Mouse (Mus musculus) heart, postnatal 0 days (tissue): Measurements from ENCODE around the gene Rpl27. TPM values are rescaled to one million over a fixed set of nuclear protein-coding genes. Genes with fewer than 3 reads are reported as not detected.

Experiments used
- ATAC-seq: fragments of 200-750 bp; cut with Nextera tagmentation; 2 replicates; pipeline ENCODE4 v1.8.0; 2017; ENCODE audit warnings: low read depth, moderate number of reproducible peaks, moderate library complexity; ENCODE audit not compliant: insufficient read depth
- DNase-seq: peaks from one replicate; pipeline ENCODE4 v3.0.0-alpha.2; 2016; ENCODE audit warnings: low spot score
- H3K27ac ChIP-seq: fragments of 300-500 bp; sonication (generic); 2 replicates; pipeline ENCODE4 v1.5.1; 2014; ENCODE audit warnings: low read depth, mild to moderate bottlenecking
- H3K27me3 ChIP-seq: fragments of 300-500 bp; sonication (generic); 2 replicates; pipeline ENCODE4 v1.6.1; 2014; ENCODE audit warnings: low read length, mixed read lengths; ENCODE audit not compliant: control insufficient read depth, insufficient read depth
- H3K36me3 ChIP-seq: fragments of 300-500 bp; sonication (generic); replicated peaks from 2 replicates; pipeline ENCODE4 v1.6.1; 2014; ENCODE audit warnings: low read length, mixed read lengths; ENCODE audit not compliant: control insufficient read depth, insufficient read depth
- H3K4me1 ChIP-seq: fragments of 300-500 bp; sonication (generic); 2 replicates; pipeline ENCODE4 v1.6.1; 2014; ENCODE audit warnings: antibody characterized with exemption; ENCODE audit not compliant: control insufficient read depth, insufficient read depth
- H3K4me2 ChIP-seq: fragments of 300-500 bp; sonication (generic); 2 replicates; pipeline ENCODE4 v1.6.1; 2014; ENCODE audit warnings: low read depth, mild to moderate bottlenecking, low read length, moderate library complexity
- H3K4me3 ChIP-seq: fragments of 300-500 bp; sonication (generic); 2 replicates; pipeline ENCODE4 v1.5.1; 2014; ENCODE audit warnings: low read depth, low read length
- H3K9ac ChIP-seq: fragments of 300-500 bp; sonication (generic); replicated peaks from 2 replicates; pipeline ENCODE4 v1.6.1; 2014; ENCODE audit warnings: low read depth, low read length, mixed read lengths
- H3K9me3 ChIP-seq: fragments of 300-500 bp; sonication (generic); replicated peaks from 2 replicates; pipeline ENCODE4 v1.6.1; 2016; ENCODE audit warnings: low read length; ENCODE audit not compliant: control insufficient read depth
- CTCF ChIP-seq: IDR thresholded peaks from 2 replicates; pipeline ENCODE4 v1.5.1; 2016; ENCODE audit warnings: antibody characterized with exemption, control low read depth, low read depth
- EP300 ChIP-seq: IDR thresholded peaks from 2 replicates; pipeline ENCODE4 v1.6.1; 2016; ENCODE audit warnings: antibody characterized with exemption, low read depth
- WGBS: fragments of 180-500 bp; shearing (Covaris S2); extraction: QIAGEN DNeasy Blood & Tissue Kit; methylation state at CpG from one replicate; pipeline ENCODE4 v1.1.7; 2014; 5-methylcytosine and 5-hydroxymethylcytosine counted together
- microRNA-seq: library from miRNA; unstranded; fragments of <30 nt; microRNA quantifications from one replicate; pipeline ENCODE4, GENCODE M21; 2016
- polyA plus RNA-seq: library from polyadenylated mRNA; unstranded; fragments of >200 nt; fragmentation: Nextera tagmentation; extraction: Ambion mirVana; gene quantifications from 2 replicates; pipeline ENCODE4 v1.2.1, GENCODE M21; 2015
- total RNA-seq: library from RNA; depleted of rRNA; stranded (reverse); fragments of >200 nt; gene quantifications from 2 replicates; pipeline ENCODE4 v1.2.3, GENCODE M21; 2014; ENCODE audit warnings: low replicate concordance; rRNA removed

The Rpl27 gene
- total and polyA plus RNA-seq, 2 experiments from 2014 or later = 248 to 796 TPM

DNA sequence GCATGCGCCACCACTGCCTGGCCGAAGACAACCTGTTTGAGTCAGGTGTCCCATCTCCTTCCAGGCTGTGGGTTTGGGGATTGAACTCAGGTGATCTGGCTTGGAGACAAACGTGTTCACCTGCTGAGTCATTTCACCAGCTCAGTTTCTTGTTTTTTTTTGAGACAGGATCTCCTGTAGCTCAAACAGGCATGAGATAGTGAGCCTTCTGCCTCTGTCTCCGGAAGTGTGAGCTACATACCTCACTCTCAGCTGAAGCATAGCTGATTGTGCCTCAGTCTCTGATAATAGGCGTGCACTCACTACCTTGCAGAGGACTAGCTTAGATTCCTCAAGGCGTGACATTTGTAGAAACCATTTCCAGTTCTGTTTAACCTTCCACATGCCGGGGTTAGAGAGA lies 42.7 kb downstream of the Rpl27 start:
- H3K9me3 ChIP-seq = no peaks in the 10 kb centered on the region
- no peak overlapping the region for H3K27ac ChIP-seq
- H3K4me2 ChIP-seq = no peak overlapping the region
- TF ChIP-seq EP300 = no peak
- TF ChIP-seq CTCF = no peak
- H3K9ac ChIP-seq = no peak overlapping the region
- H3K27me3 ChIP-seq = no peaks in the 10 kb centered on the region
- peaks cover 10% of the 10 kb centered on the region; the same call in 1 of the 2 replicates for H3K36me3 ChIP-seq
- no peak overlapping the region for H3K4me3 ChIP-seq
- no peak for DNase-seq
- 59% methylated on average over 7 of the region's 7 CpGs for WGBS
- ATAC-seq = no peak
- H3K4me1 ChIP-seq = peaks cover 5% of the 10 kb centered on the region; the same call in 1 of the 2 replicates

DNA sequence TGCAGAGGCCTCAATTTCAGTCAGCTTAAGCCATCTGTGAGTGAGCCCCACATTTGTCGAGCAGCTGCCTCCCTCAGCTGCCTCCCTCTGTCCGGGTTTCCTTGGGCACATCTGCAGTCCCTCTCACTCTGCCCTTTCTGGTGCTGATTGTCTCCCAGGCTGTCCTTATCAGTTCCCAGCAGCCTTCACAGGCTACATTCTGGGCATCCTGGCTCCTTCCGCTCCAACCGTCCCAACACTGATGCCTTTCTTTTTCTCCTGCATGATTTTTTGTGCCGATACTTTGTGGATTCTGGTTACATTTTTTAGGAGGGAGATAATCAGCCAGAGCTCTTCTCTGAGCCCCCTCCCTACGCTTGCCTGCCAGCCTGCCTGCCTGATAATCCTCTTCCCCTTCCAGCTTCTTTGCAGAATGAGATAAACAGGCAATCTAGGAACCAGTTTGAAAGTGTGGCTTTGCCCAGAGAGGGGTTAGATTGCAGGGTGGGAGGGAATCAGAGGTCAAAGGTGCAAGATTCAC lies 43.5 kb downstream of the Rpl27 start:
- no peak overlapping the region for H3K27ac ChIP-seq
- DNase-seq = no peak

DNA sequence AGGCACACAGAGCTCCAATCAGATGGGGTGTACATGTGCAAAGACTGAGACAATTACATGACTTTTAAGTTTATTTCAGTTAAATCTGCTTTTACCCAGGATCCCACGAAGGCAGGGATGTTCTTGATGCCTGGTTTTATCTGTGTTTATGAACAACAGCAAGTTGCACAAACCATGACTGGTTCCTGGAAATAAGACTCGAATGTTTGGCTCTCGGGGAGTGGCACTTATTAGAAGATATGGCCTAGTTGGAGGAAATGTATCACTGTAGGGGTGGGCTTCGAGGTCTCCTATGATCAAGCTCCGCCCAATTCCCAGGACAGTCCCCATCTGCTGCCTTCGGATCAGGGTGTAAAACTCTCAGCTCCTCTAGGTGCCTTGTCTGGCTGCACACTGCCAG lies 44.0 kb downstream of the Rpl27 start:
- peaks cover 12% of the 10 kb centered on the region; the same call in 1 of the 2 replicates for H3K36me3 ChIP-seq
- no peak overlapping the region for H3K4me2 ChIP-seq
- no peak for ATAC-seq
- no peak overlapping the region for H3K9ac ChIP-seq
- 51% methylated on average over 6 of the region's 6 CpGs for WGBS
- H3K27ac ChIP-seq = no peak overlapping the region
- peaks cover 5% of the 10 kb centered on the region; the same call in 1 of the 2 replicates for H3K4me1 ChIP-seq
- DNase-seq = no peak
- no peaks in the 10 kb centered on the region for H3K9me3 ChIP-seq
- H3K4me3 ChIP-seq = no peak overlapping the region
- TF ChIP-seq CTCF (no peak), EP300 (no peak)
- H3K27me3 ChIP-seq = no peaks in the 10 kb centered on the region

More for the DNA sequence above, 43.5 kb downstream of the Rpl27 start:
- 14% methylated on average over 6 of the region's 6 CpGs for WGBS
- H3K27me3 ChIP-seq = no peaks in the 10 kb centered on the region
- no peak for ATAC-seq
- peaks cover 5% of the 10 kb centered on the region; the same call in 1 of the 2 replicates for H3K4me1 ChIP-seq
- no peak overlapping the region for H3K4me3 ChIP-seq
- H3K9ac ChIP-seq = no peak overlapping the region
- TF ChIP-seq EP300 (no peak), CTCF (no peak)
- H3K36me3 ChIP-seq = peaks cover 12% of the 10 kb centered on the region; the same call in 1 of the 2 replicates
- H3K9me3 ChIP-seq = no peaks in the 10 kb centered on the region
- no peak overlapping the region for H3K4me2 ChIP-seq

Small RNA genes within 50 kb of the gene (microRNA-seq; reads per million reads assigned to microRNA genes)
- gene Mir6929 = 2.9 reads per million, percentile 12 among the genes with 10 or more reads in this experiment

Other genes with a start within 250 kb of the Rpl27 start
- 12.0 and 16.4 TPM in 2 replicates for gene Ezh1, start 215.8 kb upstream of the Rpl27 start, total RNA-seq
- gene Ezh1, start 215.8 kb upstream of the Rpl27 start, polyA plus RNA-seq = 12.1 and 13.1 TPM in 2 replicates
- 159 and 253 TPM in 2 replicates for gene Ramp2, start 196.3 kb upstream of the Rpl27 start, total RNA-seq
- gene Ramp2, start 196.3 kb upstream of the Rpl27 start, polyA plus RNA-seq = 181 and 182 TPM in 2 replicates
- gene Vps25, start 188.6 kb upstream of the Rpl27 start, total RNA-seq = 99.2 and 116 TPM in 2 replicates
- 125 and 130 TPM in 2 replicates for gene Vps25, start 188.6 kb upstream of the Rpl27 start, polyA plus RNA-seq
- 2.0 and 3.2 TPM in 2 replicates for gene Wnk4, start 181.7 kb upstream of the Rpl27 start, total RNA-seq
- 3.8 and 4.0 TPM in 2 replicates for gene Wnk4, start 181.7 kb upstream of the Rpl27 start, polyA plus RNA-seq
- not detected in 2 replicates for gene Cntd1, start 163.3 kb upstream of the Rpl27 start, total RNA-seq
- gene Cntd1, start 163.3 kb upstream of the Rpl27 start, polyA plus RNA-seq = 0.22 and 0.56 TPM in 2 replicates
- 175 and 216 TPM in 2 replicates for gene Coa3, start 163.2 kb upstream of the Rpl27 start, total RNA-seq
- gene Coa3, start 163.2 kb upstream of the Rpl27 start, polyA plus RNA-seq = 189 and 206 TPM in 2 replicates
- gene Becn1, start 140.0 kb upstream of the Rpl27 start, total RNA-seq = 73.0 and 88.2 TPM in 2 replicates
- gene Becn1, start 140.0 kb upstream of the Rpl27 start, polyA plus RNA-seq = 98.9 and 107 TPM in 2 replicates
- 44.7 and 52.2 TPM in 2 replicates for gene Psme3, start 126.1 kb upstream of the Rpl27 start, total RNA-seq
- 47.8 and 52.0 TPM in 2 replicates for gene Psme3, start 126.1 kb upstream of the Rpl27 start, polyA plus RNA-seq
- 1.8 and 2.0 TPM in 2 replicates for gene Aoc2, start 117.2 kb upstream of the Rpl27 start, total RNA-seq
- 0.16 and 0.30 TPM in 2 replicates for gene Aoc2, start 117.2 kb upstream of the Rpl27 start, polyA plus RNA-seq
- gene Aoc3, start 111.7 kb upstream of the Rpl27 start, total RNA-seq = 14.4 and 23.9 TPM in 2 replicates
- gene Aoc3, start 111.7 kb upstream of the Rpl27 start, polyA plus RNA-seq = 2.5 and 2.8 TPM in 2 replicates
- 0.50 TPM in 1 of 2 replicates, not detected in the other for gene G6pc, start 74.7 kb upstream of the Rpl27 start, total RNA-seq
- 0.05 TPM in 1 of 2 replicates, not detected in the other for gene G6pc, start 74.7 kb upstream of the Rpl27 start, polyA plus RNA-seq
- gene Aarsd1, start 24.7 kb upstream of the Rpl27 start, total RNA-seq = 16.8 and 37.5 TPM in 2 replicates
- 31.9 and 32.5 TPM in 2 replicates for gene Aarsd1, start 24.7 kb upstream of the Rpl27 start, polyA plus RNA-seq
- 3.7 TPM in 1 of 2 replicates, not detected in the other for gene Gm27029, start 17.5 kb upstream of the Rpl27 start, total RNA-seq
- 7.3 and 8.2 TPM in 2 replicates for gene Gm27029, start 17.5 kb upstream of the Rpl27 start, polyA plus RNA-seq
- gene Rundc1, start 17.2 kb upstream of the Rpl27 start, total RNA-seq = 5.8 and 7.5 TPM in 2 replicates
- gene Rundc1, start 17.2 kb upstream of the Rpl27 start, polyA plus RNA-seq = 10.3 and 11.7 TPM in 2 replicates
- 32.8 and 40.7 TPM in 2 replicates for gene Ptges3l, start 17.0 kb upstream of the Rpl27 start, total RNA-seq
- gene Ptges3l, start 17.0 kb upstream of the Rpl27 start, polyA plus RNA-seq = 86.9 and 93.5 TPM in 2 replicates
- gene Ifi35, start 6.1 kb downstream of the Rpl27 start, total RNA-seq = 26.3 and 28.9 TPM in 2 replicates
- 23.9 and 24.2 TPM in 2 replicates for gene Ifi35, start 6.1 kb downstream of the Rpl27 start, polyA plus RNA-seq
- 4.9 and 6.1 TPM in 2 replicates for gene Rnd2, start 22.7 kb downstream of the Rpl27 start, total RNA-seq
- gene Rnd2, start 22.7 kb downstream of the Rpl27 start, polyA plus RNA-seq = 5.1 and 5.7 TPM in 2 replicates
- gene Vat1, start 23.9 kb downstream of the Rpl27 start, total RNA-seq = 82.0 and 84.2 TPM in 2 replicates
- 19.5 and 19.7 TPM in 2 replicates for gene Vat1, start 23.9 kb downstream of the Rpl27 start, polyA plus RNA-seq
- gene Brca1, start 109.7 kb downstream of the Rpl27 start, total RNA-seq = 4.7 and 5.2 TPM in 2 replicates
- 0.94 and 1.9 TPM in 2 replicates for gene Brca1, start 109.7 kb downstream of the Rpl27 start, polyA plus RNA-seq
- gene Nbr1, start 109.9 kb downstream of the Rpl27 start, total RNA-seq = 101 and 157 TPM in 2 replicates
- 45.1 and 47.2 TPM in 2 replicates for gene Nbr1, start 109.9 kb downstream of the Rpl27 start, polyA plus RNA-seq
- 2.7 and 8.3 TPM in 2 replicates for gene Tmem106a, start 139.9 kb downstream of the Rpl27 start, total RNA-seq
- 4.2 TPM in 2 replicates for gene Tmem106a, start 139.9 kb downstream of the Rpl27 start, polyA plus RNA-seq
- not detected in 2 replicates for gene Gm11634, start 157.0 kb downstream of the Rpl27 start, total RNA-seq
- gene Gm11634, start 157.0 kb downstream of the Rpl27 start, polyA plus RNA-seq = not detected in 2 replicates
- gene Rdm1, start 184.9 kb downstream of the Rpl27 start, total RNA-seq = 44.1 and 44.5 TPM in 2 replicates
- 38.1 and 40.4 TPM in 2 replicates for gene Rdm1, start 184.9 kb downstream of the Rpl27 start, polyA plus RNA-seq
- gene Arl4d, start 223.2 kb downstream of the Rpl27 start, total RNA-seq = 8.1 and 12.2 TPM in 2 replicates
- 9.9 and 11.3 TPM in 2 replicates for gene Arl4d, start 223.2 kb downstream of the Rpl27 start, polyA plus RNA-seq